Comparison of ENCODE assay signal across 22 mouse cellular contexts in the genomic region with DNA sequence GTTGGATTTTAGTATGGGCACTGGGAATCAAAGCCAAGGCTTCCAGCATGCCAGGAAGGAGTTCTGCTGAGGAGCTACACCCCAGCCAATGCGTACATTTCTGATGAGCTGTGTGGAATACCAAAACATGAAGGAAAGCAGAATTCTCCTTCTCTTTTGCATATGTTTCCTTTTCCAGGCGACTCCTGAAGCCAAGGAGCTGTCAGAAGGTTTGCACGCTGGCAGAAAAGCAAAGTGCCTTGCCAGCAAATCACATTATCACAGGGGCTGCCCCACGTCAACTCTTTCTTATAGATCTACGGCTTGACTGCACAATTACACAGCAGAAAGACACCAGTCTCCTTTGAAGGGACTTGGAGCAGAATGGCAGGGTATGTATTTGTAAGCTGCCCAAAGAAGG.
DNase-seq lines count a peak whose midpoint lies in the region; TF ChIP-seq lines count a peak whose summit lies in the region.
"Had no signal": no experiment of that assay in that cellular context is flagged by ENCODE, and none has a peak within 500 bp of the region (broad histone marks: within the 10 kb centered on the region; RNA-seq: fewer than 3 reads in every experiment).

No protein-coding gene starts in this region.

- DNase-seq in frontal cortex, postnatal 36 days (ENCODE audit: low spot score in 2 of 2): peak; percentile 15 to 29
- DNase-seq in frontal cortex, postnatal 25 days (ENCODE audit: low spot score in 2 of 2): no peak
- peak; percentile 14 to 17 for DNase-seq in left cerebral cortex, postnatal 14 days (ENCODE audit: low spot score in 2 of 2)
- no peak for DNase-seq in left cerebral cortex, adult 11 months (ENCODE audit: low spot score)
- DNase-seq in right cerebral cortex, adult 18-20 months: peak; percentile 22
- no peak for DNase-seq in right cerebral cortex, postnatal 4 days
- DNase-seq in layer of hippocampus, adult 2 months (ENCODE audit: low spot score in 2 of 2): no peak
- DNase-seq: cerebellum, adult 9-10 months; gastrocnemius, postnatal 10 days; heart, adult 18-20 months; heart, postnatal 10 days; kidney, adult 9 months; kidney, postnatal 25 days; lung, postnatal 10 days; retina, postnatal 1 day; thymus, postnatal 25 days had no signal

- TF ChIP-seq CTCF in layer of hippocampus, adult 2 months (conservative IDR thresholded peaks at IDR 0.05): no peak

- H3K4me3 ChIP-seq in layer of hippocampus, adult 2 months: no peak overlapping the region
- H3K4me3 ChIP-seq: embryonic facial prominence, embryonic 12.5 days; hindbrain, embryonic 12.5 days; intestine, embryonic 15.5 days; left cerebral cortex, adult 2 months; limb, embryonic 12.5 days; liver, embryonic 12.5 days had no signal

- intact Hi-C loops in left cerebral cortex, postnatal 14 days (cut with DNase I): no loop called here

- no peak overlapping the region for H3K27ac ChIP-seq in layer of hippocampus, adult 2 months
- H3K27ac ChIP-seq: embryonic facial prominence, embryonic 12.5 days; hindbrain, embryonic 12.5 days; intestine, embryonic 15.5 days; left cerebral cortex, adult 2 months; limb, embryonic 12.5 days; liver, embryonic 12.5 days had no signal

Comparison
In these comparisons a context has a peak if more than half of its experiments do, and no peak if none do; other contexts are left out.
1. DNase-seq: peak in frontal cortex, postnatal 36 days (2 of 2), left cerebral cortex, postnatal 14 days (2 of 2) and right cerebral cortex, adult 18-20 months (single experiment); none in frontal cortex, postnatal 25 days (0 of 2), left cerebral cortex, adult 11 months (single experiment), right cerebral cortex, postnatal 4 days (single experiment) and layer of hippocampus, adult 2 months (0 of 2).